Mouse (Mus musculus): Measurements from ENCODE around the gene Zfhx3. TPM values are rescaled to one million over a fixed set of nuclear protein-coding genes. Genes with fewer than 3 reads are reported as not detected.

Gene Zfhx3
- polyA plus RNA-seq, 1 experiment from 2014 or later, result 19.8 TPM

DNA sequence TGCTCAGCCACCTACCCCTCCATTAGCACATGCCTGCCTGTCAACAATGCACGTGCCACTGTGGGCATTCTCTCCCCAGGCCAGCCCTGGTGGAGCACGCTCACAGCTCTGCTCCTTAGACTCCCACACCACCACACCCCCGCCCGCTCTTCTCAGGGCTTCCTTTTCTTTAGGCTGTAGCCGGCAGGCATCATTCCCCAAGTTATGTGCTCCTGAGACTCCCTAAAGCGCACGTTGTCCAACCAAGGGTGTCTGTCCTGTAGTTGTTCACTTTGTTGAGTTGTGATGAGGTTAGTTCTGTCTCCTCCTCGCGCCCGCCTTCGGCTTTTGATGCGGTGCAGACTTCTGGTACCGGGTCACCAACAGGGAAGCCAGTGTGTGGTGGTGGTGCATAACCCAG, 755.1 kb downstream of the Zfhx3 start:
- Histone ChIP-seq H3K27me3 (ENCODE audit: insufficient read depth, low read length) (peaks cover 39% of the 10 kb centered on the region), H3K4me1 (ENCODE audit: insufficient read depth) (peaks cover 14% of the 10 kb centered on the region; the same call in 1 of the 2 replicates), H3K27ac (ENCODE audit: low read depth) (no peak overlapping the region), H3K4me3 (ENCODE audit: low read depth, low read length) (peak overlapping the region; percentile 11; the same call in 1 of the 2 replicates), H3K4me2 (peak overlapping the region; percentile 46), H3K9ac (no peak overlapping the region; the same call in 1 of the 2 replicates), H3K9me3 (ENCODE audit: low read depth, low read length) (no peaks in the 10 kb centered on the region), H3K36me3 (ENCODE audit: insufficient read depth) (no peaks in the 10 kb centered on the region)
- DNase-seq (peak; percentile 55), ATAC-seq (ENCODE audit: insufficient read depth) (no peak)
- no peak for TF ChIP-seq CTCF (IDR thresholded peaks at IDR 0.05; ENCODE audit: low read depth)
- WGBS, result 8% methylated on average over 13 of the region's 13 CpGs

DNA sequence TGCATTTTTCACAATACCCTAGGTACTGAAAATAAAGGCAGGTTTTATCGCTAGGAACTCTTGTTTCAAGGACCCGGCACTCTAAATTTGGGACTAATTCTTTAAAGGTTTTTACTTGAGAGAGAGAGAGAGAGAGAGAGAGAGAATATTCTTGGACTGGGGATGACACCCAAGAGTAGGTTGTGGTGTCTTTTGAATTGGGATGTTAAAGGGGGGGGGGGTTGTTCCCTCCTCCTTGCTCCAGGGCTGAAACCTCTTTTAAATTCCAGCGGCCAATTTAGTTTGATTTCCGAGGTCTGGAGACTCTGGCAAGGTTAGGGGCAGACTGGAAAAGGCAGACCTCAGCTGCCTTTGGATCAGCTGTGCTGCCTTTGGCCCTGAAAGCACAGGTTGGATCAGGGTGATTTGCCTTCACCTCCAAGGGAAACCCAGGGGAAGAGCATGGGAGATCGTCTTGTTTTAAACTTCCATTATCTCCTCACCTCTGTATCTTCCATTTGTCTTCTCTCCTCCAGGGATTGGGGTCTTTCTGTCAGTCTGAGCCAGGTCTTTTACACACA, 755.7 kb downstream of the Zfhx3 start:
- H3K27me3 ChIP-seq (ENCODE audit: insufficient read depth, low read length), result peaks cover 39% of the 10 kb centered on the region
- peaks cover 13% of the 10 kb centered on the region; the same call in 1 of the 2 replicates for H3K4me1 ChIP-seq (ENCODE audit: insufficient read depth)
- ATAC-seq (ENCODE audit: insufficient read depth) (no peak), DNase-seq (peak; percentile 11)
- no peaks in the 10 kb centered on the region for H3K9me3 ChIP-seq (ENCODE audit: low read depth, low read length)
- WGBS, result 27% methylated on average over 5 of the region's 5 CpGs
- H3K36me3 ChIP-seq (ENCODE audit: insufficient read depth), result no peaks in the 10 kb centered on the region
- TF ChIP-seq CTCF (IDR thresholded peaks at IDR 0.05; ENCODE audit: low read depth), result no peak
- H3K9ac ChIP-seq, result no peak overlapping the region
- H3K27ac ChIP-seq (ENCODE audit: low read depth), result no peak overlapping the region
- H3K4me2 ChIP-seq, result peak overlapping the region; percentile 46
- no peak overlapping the region for H3K4me3 ChIP-seq (ENCODE audit: low read depth, low read length)

DNA sequence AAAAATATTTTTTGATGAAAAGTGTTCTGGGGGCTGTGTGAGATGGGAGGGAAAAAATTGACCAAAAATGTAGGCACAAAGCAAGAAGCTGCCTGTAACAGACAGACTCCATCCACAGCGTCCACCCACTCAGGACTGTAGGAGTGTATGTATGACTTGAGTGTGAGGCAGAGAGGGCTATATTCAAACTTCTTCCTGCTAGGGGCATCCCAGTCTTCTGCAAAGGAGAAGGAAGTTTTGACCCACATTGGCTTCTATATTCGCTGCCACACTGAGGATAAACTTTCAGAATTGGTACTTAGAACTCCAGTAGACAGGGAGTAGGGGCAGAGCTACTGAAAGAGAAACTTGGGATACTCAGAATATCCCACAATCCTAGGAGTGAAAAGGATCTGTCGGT, 756.6 kb downstream of the Zfhx3 start:
- WGBS, result 17% methylated on average over 3 of the region's 3 CpGs
- H3K27me3 ChIP-seq (ENCODE audit: insufficient read depth, low read length), result peaks cover 39% of the 10 kb centered on the region
- ATAC-seq (ENCODE audit: insufficient read depth) (no peak), DNase-seq (peak; percentile 15)
- H3K4me2 ChIP-seq, result peak overlapping the region; percentile 61
- no peak for TF ChIP-seq CTCF (IDR thresholded peaks at IDR 0.05; ENCODE audit: low read depth)
- H3K36me3 ChIP-seq (ENCODE audit: insufficient read depth), result no peaks in the 10 kb centered on the region
- no peak overlapping the region for H3K9ac ChIP-seq
- 0 out of 2 replicates have a peak overlapping the region, but pooled peaks have one; percentile 26 for H3K27ac ChIP-seq (ENCODE audit: low read depth)
- H3K9me3 ChIP-seq (ENCODE audit: low read depth, low read length), result no peaks in the 10 kb centered on the region
- H3K4me3 ChIP-seq (ENCODE audit: low read depth, low read length), result peak overlapping the region; percentile 29; the same call in 1 of the 2 replicates
- H3K4me1 ChIP-seq (ENCODE audit: insufficient read depth), result peaks cover 12% of the 10 kb centered on the region; the same call in 1 of the 2 replicates

DNA sequence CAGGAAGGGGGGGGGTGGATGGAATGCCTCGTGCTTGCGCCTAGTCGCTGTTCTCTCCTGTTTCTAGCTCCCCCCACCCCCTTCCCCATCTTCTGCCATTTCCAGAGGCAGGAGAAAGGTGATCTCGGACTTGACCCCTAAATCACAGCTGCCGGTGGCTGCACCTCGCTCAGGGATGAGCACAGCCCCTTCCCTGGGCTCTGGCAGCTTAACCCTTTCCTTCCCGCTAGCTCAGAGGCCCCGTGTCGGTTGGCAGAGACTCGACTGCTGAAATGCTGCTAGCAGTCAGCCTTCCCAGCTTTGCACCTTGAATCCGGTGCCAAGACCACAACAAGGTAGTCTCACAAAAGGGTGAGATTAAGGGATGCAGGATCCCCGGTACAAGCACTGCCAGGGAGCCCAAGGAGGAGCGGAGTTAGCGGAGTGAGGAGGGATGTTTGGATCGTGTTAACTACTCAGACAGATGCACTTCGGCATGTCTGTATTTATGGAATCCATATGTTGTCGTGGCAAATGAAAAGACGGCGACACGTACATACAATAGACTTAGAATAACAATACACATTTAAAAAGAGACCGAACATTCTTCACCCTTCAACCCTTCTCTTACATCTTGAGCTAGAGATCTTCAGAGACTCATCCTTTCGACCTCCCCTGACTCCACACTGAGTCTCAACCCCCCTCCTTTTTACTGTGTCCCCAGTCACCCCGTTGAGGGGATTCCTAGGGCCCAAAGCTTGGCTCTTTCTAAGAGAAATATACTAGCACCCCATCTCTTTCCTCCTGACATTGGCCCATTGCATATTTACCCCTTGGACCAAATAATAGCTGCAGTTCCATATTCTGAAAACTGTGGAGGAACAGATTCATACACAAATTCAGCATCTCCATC, 757.3 kb downstream of the Zfhx3 start:
- Histone ChIP-seq H3K9ac (peak overlapping the region; percentile 40), H3K4me2 (peak overlapping the region; percentile 61), H3K27me3 (ENCODE audit: insufficient read depth, low read length) (peaks cover 35% of the 10 kb centered on the region), H3K4me3 (ENCODE audit: low read depth, low read length) (peak overlapping the region; percentile 29), H3K4me1 (ENCODE audit: insufficient read depth) (peaks cover 12% of the 10 kb centered on the region; the same call in 1 of the 2 replicates), H3K9me3 (ENCODE audit: low read depth, low read length) (no peaks in the 10 kb centered on the region), H3K27ac (ENCODE audit: low read depth) (peak overlapping the region; percentile 26; the same call in 1 of the 2 replicates), H3K36me3 (ENCODE audit: insufficient read depth) (no peaks in the 10 kb centered on the region)
- TF ChIP-seq CTCF (IDR thresholded peaks at IDR 0.05; ENCODE audit: low read depth), result no peak
- WGBS, result 4% methylated on average over 23 of the region's 23 CpGs
- no peak for ATAC-seq (ENCODE audit: insufficient read depth)
- peak; percentile 53 for DNase-seq

DNA sequence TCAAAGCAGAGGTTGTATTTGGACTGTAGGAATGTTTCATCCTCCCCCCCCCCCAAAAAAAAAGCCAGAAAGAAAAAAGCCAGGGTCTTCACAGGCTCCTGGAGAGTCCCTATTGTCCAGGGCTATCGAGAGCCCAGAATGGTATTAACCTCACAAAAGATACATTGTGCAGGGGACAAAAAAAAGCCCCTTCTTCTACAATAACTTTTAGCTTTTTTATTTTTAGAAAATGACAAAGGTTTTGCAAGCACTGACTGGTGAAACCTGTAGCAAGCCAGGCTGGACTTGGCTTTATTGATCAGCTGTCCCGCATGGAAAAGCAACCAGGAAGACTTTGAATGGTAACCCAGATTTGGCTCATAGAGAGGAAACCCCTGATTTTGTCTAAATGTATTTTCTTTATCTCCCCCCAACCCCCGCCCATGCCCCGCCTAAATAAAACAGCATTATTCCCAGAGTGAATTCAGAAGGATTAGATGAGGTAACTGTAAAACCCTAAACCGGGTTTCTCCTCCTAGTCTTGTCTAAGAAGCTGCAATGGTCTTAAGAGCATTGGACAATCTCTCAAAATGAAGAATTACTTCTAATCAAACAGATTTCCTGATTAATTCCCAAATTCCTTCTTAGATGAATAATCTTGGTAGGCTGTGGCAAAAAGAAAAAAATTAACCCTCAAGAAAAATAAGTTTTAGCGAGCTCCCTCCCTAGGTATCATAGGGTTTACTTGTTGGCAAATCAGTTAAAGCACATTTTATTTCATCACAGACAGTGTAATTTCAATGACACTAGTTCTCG, 759.1 kb downstream of the Zfhx3 start:
- Histone ChIP-seq H3K4me1 (ENCODE audit: insufficient read depth) (peaks cover 6% of the 10 kb centered on the region; the same call in 1 of the 2 replicates), H3K9ac (peak overlapping the region; percentile 100), H3K36me3 (ENCODE audit: insufficient read depth) (no peaks in the 10 kb centered on the region), H3K4me3 (ENCODE audit: low read depth, low read length) (peak overlapping the region; percentile 93), H3K27me3 (ENCODE audit: insufficient read depth, low read length) (peaks cover 18% of the 10 kb centered on the region), H3K9me3 (ENCODE audit: low read depth, low read length) (no peaks in the 10 kb centered on the region), H3K4me2 (peak overlapping the region; percentile 65), H3K27ac (ENCODE audit: low read depth) (peak overlapping the region; percentile 42; the same call in 1 of the 2 replicates)
- WGBS, result 34% methylated on average over 7 of the region's 7 CpGs
- ATAC-seq (ENCODE audit: insufficient read depth) (no peak), DNase-seq (no peak)
- no peak for TF ChIP-seq CTCF (IDR thresholded peaks at IDR 0.05; ENCODE audit: low read depth)

DNA sequence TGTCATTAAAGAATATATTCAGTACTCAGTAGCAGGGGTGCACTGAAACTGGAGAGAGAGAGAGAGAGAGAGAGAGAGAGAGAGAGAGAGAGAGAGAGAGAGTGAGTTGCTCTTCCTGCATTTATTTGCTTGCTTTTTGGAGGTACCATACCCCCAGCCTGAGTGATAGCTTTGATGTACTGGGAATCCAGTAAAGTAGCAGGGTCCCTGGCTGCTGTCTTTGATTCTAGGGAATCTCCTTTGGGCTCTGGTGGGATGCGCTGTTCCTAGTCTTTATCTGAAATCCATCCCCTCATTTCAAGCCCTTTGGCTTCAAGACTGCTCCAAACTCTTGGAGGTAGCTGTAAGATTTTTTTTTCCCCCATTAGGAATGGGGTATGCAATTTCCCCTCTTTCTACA, 759.8 kb downstream of the Zfhx3 start:
- peak overlapping the region; percentile 65 for H3K4me2 ChIP-seq
- DNase-seq (peak; percentile 45), ATAC-seq (ENCODE audit: insufficient read depth) (no peak)
- no peaks in the 10 kb centered on the region for H3K36me3 ChIP-seq (ENCODE audit: insufficient read depth)
- no peaks in the 10 kb centered on the region for H3K9me3 ChIP-seq (ENCODE audit: low read depth, low read length)
- H3K4me3 ChIP-seq (ENCODE audit: low read depth, low read length), result peak overlapping the region; percentile 93
- WGBS, result 32% methylated on average over 1 of the region's 1 CpGs
- peak overlapping the region; percentile 100 for H3K9ac ChIP-seq
- H3K27ac ChIP-seq (ENCODE audit: low read depth), result peak overlapping the region; percentile 48; the same call in 1 of the 2 replicates
- peaks cover 12% of the 10 kb centered on the region for H3K27me3 ChIP-seq (ENCODE audit: insufficient read depth, low read length)
- no peak for TF ChIP-seq CTCF (IDR thresholded peaks at IDR 0.05; ENCODE audit: low read depth)
- peaks cover 6% of the 10 kb centered on the region for H3K4me1 ChIP-seq (ENCODE audit: insufficient read depth)

All from lung, embryonic 14.5 days (tissue).